Mouse (Mus musculus): Measurements from ENCODE around the gene A330070K13Rik. TPM values are rescaled to one million over a fixed set of nuclear protein-coding genes. Genes with fewer than 3 reads are reported as not detected.

The A330070K13Rik gene
- polyA plus RNA-seq, 1 experiment: not detected

DNA sequence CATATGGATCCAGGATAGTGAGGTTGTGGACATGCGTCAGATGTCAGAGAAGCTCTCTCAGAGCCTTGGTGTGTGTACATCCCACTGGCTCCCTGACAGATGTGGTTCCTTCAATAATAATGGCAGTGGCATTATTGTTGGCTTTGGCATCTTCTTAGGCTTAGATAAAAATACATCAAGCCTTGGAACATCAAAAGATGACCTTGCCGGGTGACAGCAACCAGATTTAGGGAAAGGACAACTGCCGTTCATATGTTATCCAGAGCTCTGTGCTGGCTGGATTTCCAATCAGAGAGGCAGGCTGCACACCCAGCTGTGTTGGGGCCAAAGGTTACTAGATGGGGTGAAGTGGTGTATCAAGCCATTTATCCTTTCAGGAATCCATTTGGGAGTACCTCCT is 9.0 kb downstream of the A330070K13Rik start:
- no peak for TF ChIP-seq GATA1 (IDR thresholded peaks at IDR 0.05; ENCODE audit: borderline replicate concordance, low read length)
- TF ChIP-seq FLI1 (IDR thresholded peaks at IDR 0.05; ENCODE audit: low read length): no peak
- no peaks in the 10 kb centered on the region for H3K4me1 ChIP-seq
- H3K27me3 ChIP-seq (replicated peaks): no peaks in the 10 kb centered on the region
- no peak overlapping the region for H3K4me3 ChIP-seq (replicated peaks)
- no peaks in the 10 kb centered on the region for H3K36me3 ChIP-seq (replicated peaks; ENCODE audit: low read length)
- H3K9me3 ChIP-seq: peaks cover 17% of the 10 kb centered on the region; the same call in 1 of the 2 replicates

DNA sequence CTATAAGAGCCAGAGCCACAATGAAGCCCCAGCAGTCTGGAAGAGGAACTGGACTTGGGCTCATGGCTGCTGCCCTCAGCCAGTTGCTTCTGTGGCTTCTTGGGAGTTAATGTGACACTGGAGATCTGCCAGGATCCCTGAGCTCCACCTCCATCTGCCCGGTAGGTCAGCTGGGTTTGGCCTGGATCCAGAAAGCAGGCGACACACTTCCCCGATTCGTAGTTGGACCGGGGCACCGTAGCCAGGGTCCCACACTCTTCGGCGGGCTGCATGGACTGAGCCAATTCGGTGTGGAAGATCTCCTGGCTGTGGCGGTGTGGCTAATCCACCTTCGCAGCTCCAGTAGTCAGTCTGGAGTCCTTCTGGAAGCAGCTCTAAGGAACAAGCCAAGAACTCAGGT is 15.2 kb downstream of the A330070K13Rik start, which contains the start of gene Caln1:
Gene Caln1 (plus strand): TSS at position 219 of the 400 bp plus-strand sequence.
- H3K9me3 ChIP-seq: peaks cover 26% of the 10 kb centered on the region
- H3K36me3 ChIP-seq (replicated peaks; ENCODE audit: low read length): no peaks in the 10 kb centered on the region
- H3K27me3 ChIP-seq (replicated peaks): no peaks in the 10 kb centered on the region
- no peak within 1 kb of the TSS for H3K4me3 ChIP-seq (replicated peaks)
- TF ChIP-seq GATA1 (IDR thresholded peaks at IDR 0.05; ENCODE audit: borderline replicate concordance, low read length) (no peak), FLI1 (IDR thresholded peaks at IDR 0.05; ENCODE audit: low read length) (no peak)
- H3K4me1 ChIP-seq: no peaks in the 10 kb centered on the region

DNA sequence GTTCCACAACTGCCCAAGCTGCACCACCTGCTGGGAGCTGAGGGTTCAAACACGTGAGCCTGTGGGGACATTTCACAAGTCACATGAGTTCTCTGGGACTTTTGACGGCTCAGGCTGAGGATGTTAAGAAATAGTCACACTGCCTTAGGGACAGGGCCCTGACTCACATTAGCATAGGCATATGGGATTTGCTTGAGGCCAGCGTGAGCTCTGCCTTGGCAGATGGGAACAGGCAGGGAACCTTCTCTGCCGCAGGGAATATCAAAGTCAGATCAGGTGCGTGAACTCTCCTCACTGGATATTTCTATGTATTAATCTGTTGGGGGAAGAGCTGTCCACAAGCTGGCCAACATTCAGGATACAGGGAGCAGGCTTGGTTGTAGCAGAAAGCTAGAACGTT is 16.2 kb downstream of the A330070K13Rik start:
- Histone ChIP-seq H3K9me3 (peaks cover 26% of the 10 kb centered on the region), H3K36me3 (replicated peaks; ENCODE audit: low read length) (no peaks in the 10 kb centered on the region), H3K27me3 (replicated peaks) (no peaks in the 10 kb centered on the region), H3K4me3 (replicated peaks) (no peak overlapping the region), H3K4me1 (no peaks in the 10 kb centered on the region)
- no peak for TF ChIP-seq GATA1 (IDR thresholded peaks at IDR 0.05; ENCODE audit: borderline replicate concordance, low read length)
- no peak for TF ChIP-seq FLI1 (IDR thresholded peaks at IDR 0.05; ENCODE audit: low read length)

DNA sequence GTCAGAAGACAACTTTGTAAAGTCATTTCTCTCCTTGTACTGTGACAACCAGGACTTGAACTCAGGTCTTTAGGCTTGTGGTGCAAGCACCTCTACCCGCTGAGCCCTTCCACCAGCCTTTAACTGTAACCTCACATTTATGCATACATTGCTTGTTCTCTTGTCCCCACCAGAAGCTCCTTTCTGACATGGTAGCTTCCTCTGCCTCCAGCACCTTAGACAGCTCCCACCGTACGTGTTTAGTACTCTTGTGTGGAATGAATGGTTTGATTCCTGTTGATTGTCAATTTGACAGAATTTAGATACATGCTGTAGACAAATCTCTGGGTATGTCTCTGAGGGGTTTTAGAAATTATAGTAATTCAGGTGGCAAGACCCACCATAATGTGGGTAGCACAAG is 20.7 kb downstream of the A330070K13Rik start:
- H3K27me3 ChIP-seq (replicated peaks): peaks cover 2% of the 10 kb centered on the region
- H3K4me1 ChIP-seq: peaks cover 4% of the 10 kb centered on the region; the same call in 1 of the 2 replicates
- no peaks in the 10 kb centered on the region for H3K36me3 ChIP-seq (replicated peaks; ENCODE audit: low read length)
- H3K9me3 ChIP-seq: peaks cover 19% of the 10 kb centered on the region
- H3K4me3 ChIP-seq (replicated peaks): no peak overlapping the region
- TF ChIP-seq GATA1 (IDR thresholded peaks at IDR 0.05; ENCODE audit: borderline replicate concordance, low read length) (no peak), FLI1 (IDR thresholded peaks at IDR 0.05; ENCODE audit: low read length) (no peak)

DNA sequence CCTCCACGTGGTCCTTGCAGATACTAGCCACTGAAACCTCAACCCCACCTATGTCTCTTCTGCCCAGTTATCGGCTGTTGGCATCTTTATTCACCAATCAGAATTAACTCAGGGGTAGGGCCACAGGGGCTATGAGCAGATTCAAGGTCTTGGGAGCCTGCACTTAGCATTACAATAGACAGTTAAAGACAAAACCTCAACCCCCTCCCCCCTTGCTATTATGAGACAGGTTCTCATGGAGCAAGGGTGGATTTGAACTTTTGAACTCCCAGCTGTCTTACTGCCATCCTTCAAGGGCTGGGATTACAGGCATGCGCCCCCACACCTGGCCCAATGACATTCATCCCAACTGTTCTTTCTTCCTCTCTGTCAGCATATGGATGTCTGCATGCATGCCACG is 21.3 kb downstream of the A330070K13Rik start:
- Histone ChIP-seq H3K27me3 (replicated peaks) (peaks cover 2% of the 10 kb centered on the region), H3K9me3 (peaks cover 17% of the 10 kb centered on the region), H3K36me3 (replicated peaks; ENCODE audit: low read length) (no peaks in the 10 kb centered on the region), H3K4me3 (replicated peaks) (no peak overlapping the region), H3K4me1 (peaks cover 4% of the 10 kb centered on the region; the same call in 1 of the 2 replicates)
- TF ChIP-seq GATA1 (IDR thresholded peaks at IDR 0.05; ENCODE audit: borderline replicate concordance, low read length) (no peak), FLI1 (IDR thresholded peaks at IDR 0.05; ENCODE audit: low read length) (no peak)

DNA sequence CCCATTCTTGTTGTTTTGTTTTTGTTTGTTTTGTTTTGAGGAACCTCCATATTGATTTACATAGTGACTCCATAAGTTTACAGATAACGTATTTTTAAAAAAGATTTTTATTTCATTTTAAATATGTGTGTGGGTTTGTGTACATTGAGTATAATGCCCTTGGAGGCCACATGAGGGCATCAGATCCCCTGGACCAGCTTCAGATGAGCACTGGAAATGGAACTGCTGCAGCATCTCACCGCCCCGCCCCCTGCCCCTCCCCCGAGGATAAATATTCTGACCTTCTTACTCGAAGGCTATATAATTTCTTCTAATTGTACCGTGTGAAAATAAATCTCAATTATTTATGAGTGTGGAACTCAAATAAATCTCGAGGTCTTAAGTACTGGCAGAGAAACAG is 29.2 kb downstream of the A330070K13Rik start:
- TF ChIP-seq GATA1 (IDR thresholded peaks at IDR 0.05; ENCODE audit: borderline replicate concordance, low read length) (no peak), FLI1 (IDR thresholded peaks at IDR 0.05; ENCODE audit: low read length) (no peak)
- Histone ChIP-seq H3K4me1 (peaks cover 4% of the 10 kb centered on the region; the same call in 1 of the 2 replicates), H3K36me3 (replicated peaks; ENCODE audit: low read length) (no peaks in the 10 kb centered on the region), H3K27me3 (replicated peaks) (peaks cover 2% of the 10 kb centered on the region), H3K9me3 (peaks cover 15% of the 10 kb centered on the region), H3K4me3 (replicated peaks) (no peak overlapping the region)

DNA sequence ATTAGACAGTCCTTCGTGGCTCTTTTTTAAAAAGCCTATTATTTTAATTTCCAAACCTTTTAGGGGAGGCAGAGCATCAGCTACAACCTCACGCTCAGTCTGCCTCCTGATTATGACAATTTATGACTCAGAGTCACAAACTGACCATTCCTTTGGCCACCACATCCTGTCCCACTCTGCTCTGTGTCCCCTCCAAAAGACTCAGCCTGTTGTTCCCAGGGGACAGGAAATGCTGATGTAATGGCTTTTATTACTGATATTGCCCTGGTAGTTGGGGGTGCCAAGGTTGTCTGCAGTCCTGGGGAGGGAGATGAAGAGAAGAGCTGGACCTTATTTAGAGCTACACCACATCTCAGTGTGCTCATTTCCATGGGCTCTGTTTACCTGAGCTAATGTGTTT is 38.6 kb downstream of the A330070K13Rik start:
- H3K27me3 ChIP-seq (replicated peaks): no peaks in the 10 kb centered on the region
- H3K4me1 ChIP-seq: no peaks in the 10 kb centered on the region
- peaks cover 31% of the 10 kb centered on the region for H3K36me3 ChIP-seq (replicated peaks; ENCODE audit: low read length)
- H3K4me3 ChIP-seq (replicated peaks): no peak overlapping the region
- TF ChIP-seq FLI1 (IDR thresholded peaks at IDR 0.05; ENCODE audit: low read length) (no peak), GATA1 (IDR thresholded peaks at IDR 0.05; ENCODE audit: borderline replicate concordance, low read length) (no peak)
- peaks cover 37% of the 10 kb centered on the region for H3K9me3 ChIP-seq

DNA sequence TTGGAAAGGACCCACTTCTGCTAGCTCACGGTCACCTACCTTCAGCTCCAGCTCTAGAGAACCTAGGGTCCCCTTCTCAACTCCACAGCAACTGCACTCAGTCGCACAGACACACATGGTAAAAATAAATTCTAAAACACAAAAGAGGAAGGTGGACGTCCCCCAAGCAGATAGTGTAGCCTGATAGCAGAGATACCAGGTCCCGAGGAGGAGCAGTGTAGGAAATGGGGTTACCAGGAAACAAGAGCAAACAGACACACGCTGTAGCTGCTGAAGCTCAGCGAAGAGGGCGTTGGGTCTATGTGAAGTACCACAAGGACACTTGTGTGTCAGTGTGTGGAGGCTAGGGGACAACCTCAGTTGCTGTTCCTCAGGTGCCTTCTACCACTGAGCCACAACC is 39.4 kb downstream of the A330070K13Rik start:
- H3K4me3 ChIP-seq (replicated peaks): no peak overlapping the region
- H3K36me3 ChIP-seq (replicated peaks; ENCODE audit: low read length): peaks cover 40% of the 10 kb centered on the region
- H3K27me3 ChIP-seq (replicated peaks): no peaks in the 10 kb centered on the region
- H3K4me1 ChIP-seq: no peaks in the 10 kb centered on the region
- peaks cover 37% of the 10 kb centered on the region for H3K9me3 ChIP-seq
- no peak for TF ChIP-seq GATA1 (IDR thresholded peaks at IDR 0.05; ENCODE audit: borderline replicate concordance, low read length)
- no peak for TF ChIP-seq FLI1 (IDR thresholded peaks at IDR 0.05; ENCODE audit: low read length)

DNA sequence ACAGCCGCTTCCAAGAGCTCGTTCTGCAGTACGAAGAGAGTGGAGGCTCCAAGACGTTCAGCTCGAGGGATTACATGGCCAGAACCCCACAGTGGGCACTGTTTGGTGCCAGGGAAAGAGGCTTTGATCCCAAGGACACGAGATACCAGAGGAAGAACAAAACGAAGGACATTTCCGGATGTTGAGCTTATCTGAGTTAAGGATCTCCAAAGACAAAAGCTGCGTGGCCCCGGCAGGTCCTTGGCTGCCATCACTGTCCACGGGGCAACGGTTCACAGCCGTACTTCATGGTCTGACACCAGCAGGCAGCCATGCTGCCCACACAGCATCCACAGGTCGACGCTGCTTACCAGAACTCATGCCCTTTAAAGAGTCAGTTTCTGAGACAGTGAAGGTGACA is 43.8 kb downstream of the A330070K13Rik start:
- Histone ChIP-seq H3K4me3 (replicated peaks) (no peak overlapping the region), H3K36me3 (replicated peaks; ENCODE audit: low read length) (peaks cover 78% of the 10 kb centered on the region), H3K9me3 (peaks cover 12% of the 10 kb centered on the region; the same call in 1 of the 2 replicates), H3K4me1 (peaks cover 11% of the 10 kb centered on the region), H3K27me3 (replicated peaks) (no peaks in the 10 kb centered on the region)
- TF ChIP-seq FLI1 (IDR thresholded peaks at IDR 0.05; ENCODE audit: low read length): no peak
- no peak for TF ChIP-seq GATA1 (IDR thresholded peaks at IDR 0.05; ENCODE audit: borderline replicate concordance, low read length)

DNA sequence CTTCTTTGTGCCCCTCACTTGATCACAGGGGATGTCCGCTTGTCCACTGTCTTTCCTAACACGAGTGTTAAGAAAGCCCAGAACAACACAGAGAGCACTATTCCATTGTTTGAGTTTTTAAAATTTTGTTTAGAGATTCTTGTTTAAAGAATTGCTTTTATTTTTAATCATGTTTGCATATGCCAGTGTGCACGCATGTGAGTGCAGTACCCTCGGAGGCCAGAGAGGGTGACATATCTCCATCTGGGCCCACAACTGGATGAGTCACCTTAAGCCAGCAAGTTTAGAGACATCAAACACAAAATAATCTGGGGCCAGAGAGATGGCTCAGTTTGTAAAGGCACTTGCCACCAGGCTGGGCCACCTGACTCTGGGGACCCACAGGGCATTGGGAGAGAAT is 49.0 kb downstream of the A330070K13Rik start:
- Histone ChIP-seq H3K9me3 (peaks cover 7% of the 10 kb centered on the region), H3K4me3 (replicated peaks) (no peak overlapping the region), H3K4me1 (peaks cover 11% of the 10 kb centered on the region), H3K27me3 (replicated peaks) (no peaks in the 10 kb centered on the region), H3K36me3 (replicated peaks; ENCODE audit: low read length) (peaks cover 71% of the 10 kb centered on the region)
- TF ChIP-seq FLI1 (IDR thresholded peaks at IDR 0.05; ENCODE audit: low read length): no peak
- no peak for TF ChIP-seq GATA1 (IDR thresholded peaks at IDR 0.05; ENCODE audit: borderline replicate concordance, low read length)

DNA sequence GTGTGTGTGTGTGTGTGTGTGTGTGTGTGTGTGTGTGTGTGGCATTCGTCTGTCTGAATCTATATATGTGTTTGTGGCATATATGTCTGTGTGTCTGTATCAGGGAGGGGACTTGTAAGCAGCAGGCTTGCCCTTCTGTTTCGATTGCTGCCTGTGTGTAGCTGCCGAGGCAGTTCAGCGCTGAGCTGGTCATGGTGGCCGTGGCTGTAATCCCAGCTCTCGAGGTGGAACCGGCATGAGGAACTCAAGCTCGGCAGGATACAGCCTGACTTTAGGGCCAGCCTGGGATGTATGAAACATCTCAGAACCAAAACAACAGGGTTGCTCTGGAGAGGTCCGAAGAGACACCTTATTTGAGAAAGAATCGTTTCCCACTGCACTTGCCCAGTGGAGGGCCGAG is 50.5 kb downstream of the A330070K13Rik start:
- no peak for TF ChIP-seq FLI1 (IDR thresholded peaks at IDR 0.05; ENCODE audit: low read length)
- no peak for TF ChIP-seq GATA1 (IDR thresholded peaks at IDR 0.05; ENCODE audit: borderline replicate concordance, low read length)
- H3K36me3 ChIP-seq (replicated peaks; ENCODE audit: low read length): peaks cover 71% of the 10 kb centered on the region
- no peak overlapping the region for H3K4me3 ChIP-seq (replicated peaks)
- H3K9me3 ChIP-seq: peaks cover 7% of the 10 kb centered on the region
- no peaks in the 10 kb centered on the region for H3K27me3 ChIP-seq (replicated peaks)
- H3K4me1 ChIP-seq: peaks cover 20% of the 10 kb centered on the region

Measured in megakaryocyte, embryonic 14.5 days (primary cell).